Mouse (Mus musculus): ENCODE results near the gene Arl5a.

Gene Arl5a

DNA sequence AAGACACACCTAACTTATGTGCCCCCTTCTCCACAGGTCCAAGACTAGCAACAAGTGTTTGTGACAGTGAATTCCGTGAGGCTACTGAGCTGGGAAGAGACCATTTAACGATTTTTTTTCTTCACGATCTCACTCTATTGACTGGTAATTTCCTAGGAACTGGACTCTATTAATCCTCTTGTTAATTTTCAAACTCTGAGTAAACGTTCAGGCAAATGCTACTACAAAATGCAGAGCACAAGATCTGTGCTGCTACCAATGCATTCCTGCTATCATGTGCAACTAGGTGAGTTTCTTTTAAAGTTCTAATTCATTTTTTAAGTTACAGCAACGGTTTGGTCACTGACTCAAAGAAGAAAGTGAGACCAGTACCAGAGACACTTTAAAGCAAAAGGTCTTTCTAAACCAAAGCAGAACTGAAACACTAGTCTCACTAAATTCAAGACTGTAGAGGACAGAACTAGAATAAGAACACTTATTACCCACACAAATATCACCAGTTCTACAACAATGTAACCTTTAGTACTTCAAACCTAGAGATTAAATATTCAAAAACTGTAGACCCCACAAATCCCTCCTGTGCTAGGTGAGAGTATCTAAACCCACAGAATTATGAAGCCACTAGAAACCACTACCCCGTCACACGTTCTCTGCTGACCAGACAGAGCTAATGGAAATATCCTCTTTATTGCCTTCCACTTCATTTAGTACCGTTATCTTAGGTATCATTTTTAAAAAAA is 1.7 kb downstream of the Arl5a start:
- no peak for DNase-seq

GRCm38 (mm10) chr2:52421197-52421596 is 3.5 kb downstream of the Arl5a start:
- no peak for DNase-seq

- no peak for DNase-seq
These were observed 4.5 kb downstream of the Arl5a start for GRCm38 (mm10) chr2:52420001-52420710.

GRCm38 (mm10) chr2:52419295-52419694 is 5.4 kb downstream of the Arl5a start:
- no peak for DNase-seq

- DNase-seq = no peak
These were observed 12.1 kb downstream of the Arl5a start for GRCm38 (mm10) chr2:52412524-52413037.

DNA sequence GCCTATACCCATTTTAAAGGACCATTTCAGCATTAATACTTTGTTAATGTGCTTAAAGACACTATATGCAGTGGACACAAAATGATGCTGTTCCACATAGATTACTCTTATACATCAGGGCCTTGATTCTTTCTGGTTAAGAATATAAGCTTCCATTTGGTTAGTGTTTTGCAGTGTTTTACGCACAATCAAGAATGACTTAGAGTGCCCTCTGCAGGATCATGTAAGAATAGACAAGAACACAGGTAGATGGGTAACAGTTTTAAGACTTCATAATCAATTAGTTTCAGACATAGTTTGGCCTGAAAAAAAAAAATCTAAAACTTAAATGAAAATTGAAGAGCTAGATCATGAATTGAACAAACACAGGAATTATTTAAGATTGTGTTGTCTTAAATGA is 18.2 kb downstream of the Arl5a start:
- DNase-seq = no peak

DNA sequence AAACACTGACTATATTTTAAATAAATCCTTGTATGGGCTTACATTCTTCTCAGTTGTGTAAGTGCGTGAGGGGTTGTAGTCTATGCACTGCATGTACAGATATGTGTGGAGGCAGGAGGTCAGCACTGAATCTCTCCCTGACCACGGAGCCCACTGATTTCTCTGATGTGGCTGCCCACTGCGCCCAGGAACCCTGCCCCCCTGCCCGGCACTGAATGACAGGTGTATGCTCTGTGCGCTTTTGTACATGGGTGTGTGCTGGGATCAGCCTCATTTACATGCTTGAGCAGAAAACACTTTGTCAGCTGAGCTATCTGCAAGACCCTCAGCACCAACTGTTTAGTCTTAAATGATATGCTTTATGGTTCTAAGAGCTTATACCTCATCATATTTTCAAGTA is 19.5 kb downstream of the Arl5a start:
- DNase-seq = no peak

GRCm38 (mm10) chr2:52394529-52394928 is 30.2 kb downstream of the Arl5a start:
- no peak for DNase-seq

GRCm38 (mm10) chr2:52390415-52390975 is 34.2 kb downstream of the Arl5a start:
- no peak for DNase-seq

DNA sequence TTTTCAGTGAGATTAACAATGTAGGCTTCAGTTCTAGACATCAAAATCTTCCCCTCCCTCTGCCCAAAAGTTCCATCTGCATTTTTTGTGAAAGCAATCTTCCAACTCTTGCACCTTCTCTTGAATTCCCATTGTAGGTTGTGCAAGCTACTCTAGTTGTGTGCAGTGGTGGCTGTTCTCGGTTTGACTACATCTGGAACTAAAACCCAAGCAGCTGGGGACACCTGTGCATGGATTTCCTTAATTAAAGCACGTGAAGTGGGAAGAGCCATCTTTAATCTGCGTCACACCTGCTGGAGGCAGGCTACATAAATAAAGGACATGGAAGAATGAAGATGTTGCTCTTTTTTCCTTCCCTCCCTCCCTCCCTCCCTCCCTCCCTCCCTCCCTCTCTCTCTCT is 34.7 kb downstream of the Arl5a start:
- no peak for DNase-seq

GRCm38 (mm10) chr2:52386451-52386850 is 38.2 kb downstream of the Arl5a start:
- DNase-seq = no peak

- no peak for DNase-seq
These were observed 38.7 kb downstream of the Arl5a start for GRCm38 (mm10) chr2:52386037-52386436.

GRCm38 (mm10) chr2:52378848-52379261 is 45.8 kb downstream of the Arl5a start:
- DNase-seq = no peak

DNA sequence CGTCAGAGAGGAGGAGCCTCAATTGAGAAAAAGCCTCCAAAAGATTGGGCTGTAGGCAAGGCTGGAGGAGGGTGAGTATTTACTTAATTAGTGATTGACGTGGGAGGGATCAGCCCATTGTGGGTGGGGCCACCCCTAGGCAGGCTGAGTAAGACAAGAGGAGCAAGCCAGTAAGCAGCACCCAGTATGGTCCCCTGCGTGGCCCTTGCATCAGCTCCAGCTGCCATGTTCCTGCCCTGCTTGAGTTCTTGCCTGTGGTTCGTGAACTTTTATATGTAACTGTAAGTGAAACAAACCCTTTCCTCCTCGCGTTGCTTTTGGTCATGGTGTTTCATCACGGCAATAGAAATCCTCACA is 46.3 kb downstream of the Arl5a start, which contains the start of gene Neb:
Neb (minus strand) TSS at position 27 of the 357 bp plus-strand sequence.
- no peak for DNase-seq

- no peak for DNase-seq
These were observed 46.8 kb downstream of the Arl5a start for GRCm38 (mm10) chr2:52377706-52378447.

DNA sequence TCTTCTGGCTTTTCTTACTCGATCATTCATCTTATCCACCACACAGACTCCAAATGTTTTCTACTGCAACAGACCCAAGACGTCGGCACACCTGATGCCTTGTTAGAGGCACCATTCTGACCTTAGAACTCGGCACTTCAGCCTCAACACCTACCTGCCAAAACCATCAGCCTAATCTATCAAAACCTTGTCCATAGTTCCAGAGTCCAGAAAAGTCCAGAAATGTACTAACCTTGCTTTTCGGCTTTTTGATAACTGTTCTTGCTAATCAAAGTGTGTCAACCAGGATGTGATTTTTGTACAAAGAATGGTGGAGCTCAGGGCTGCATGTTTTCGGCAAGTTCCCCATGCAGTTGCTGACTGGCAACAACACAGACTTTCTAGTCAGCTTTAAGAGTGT is 50.0 kb downstream of the Arl5a start:
- no peak for DNase-seq

DNA sequence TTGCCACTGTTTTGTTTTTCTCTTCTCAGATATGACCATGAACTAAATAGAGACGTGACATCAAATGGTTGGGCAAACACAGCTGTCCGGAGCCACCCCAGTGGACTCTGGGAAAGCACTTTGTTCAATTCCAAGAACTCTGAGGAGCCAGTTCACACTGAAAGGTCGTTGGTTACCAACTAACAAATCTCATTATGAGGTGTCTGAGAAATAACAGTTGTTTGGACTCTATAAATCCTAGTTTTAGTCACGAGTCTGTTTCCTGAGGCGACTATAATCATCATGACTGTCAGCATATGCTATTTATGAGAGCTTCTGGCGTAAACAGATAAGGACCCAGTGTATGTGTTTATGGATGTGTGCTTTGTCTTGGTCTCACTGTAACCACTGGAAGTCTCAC is 52.2 kb downstream of the Arl5a start:
- DNase-seq = no peak

DNA sequence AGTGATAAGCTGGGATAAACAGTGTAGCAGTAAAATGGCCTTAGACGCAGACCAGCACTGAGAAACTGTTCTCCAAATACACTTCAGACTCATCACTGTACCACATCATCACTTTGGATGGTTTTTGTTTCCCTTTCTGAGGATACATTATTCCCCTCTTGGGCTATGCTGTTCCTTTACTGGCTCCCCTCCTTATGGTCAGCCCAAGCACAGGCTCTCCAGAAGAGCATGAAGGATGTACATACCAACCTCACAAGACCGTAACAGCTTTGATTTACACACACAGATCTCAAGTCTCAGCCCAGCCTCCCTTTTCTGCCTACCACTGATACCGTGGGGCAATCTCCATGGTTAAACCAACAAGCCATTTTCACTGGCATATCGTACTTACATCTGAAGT is 52.6 kb downstream of the Arl5a start:
- DNase-seq = no peak

DNA sequence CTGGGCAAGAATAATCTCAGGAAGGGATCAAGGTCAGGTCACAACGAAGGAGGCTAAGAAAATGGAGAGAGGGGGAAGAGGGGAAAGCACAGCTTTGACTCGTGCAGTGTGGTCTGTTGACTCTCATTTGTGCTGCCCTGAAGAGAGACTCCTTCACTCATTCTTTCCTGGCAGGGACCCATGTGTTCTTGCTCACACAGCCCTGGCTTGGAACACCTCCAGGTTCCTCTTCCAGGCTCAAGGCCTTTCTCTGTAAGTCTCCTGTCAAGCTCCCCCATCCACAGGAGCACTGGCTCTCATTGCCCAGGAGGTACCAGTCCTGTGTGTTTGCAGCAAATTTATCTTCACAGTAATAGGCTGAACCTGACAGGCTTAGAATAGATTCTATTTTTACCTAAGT is 53.6 kb downstream of the Arl5a start:
- peak; percentile 63 to 65 for DNase-seq

GRCm38 (mm10) chr2:52369622-52370021 is 55.1 kb downstream of the Arl5a start:
- DNase-seq = no peak

- no peak for DNase-seq
These were observed 57.0 kb downstream of the Arl5a start for GRCm38 (mm10) chr2:52367665-52368064.

GRCm38 (mm10) chr2:52367248-52367647 is 57.5 kb downstream of the Arl5a start:
- DNase-seq = no peak

- DNase-seq = no peak
These were observed 63.6 kb downstream of the Arl5a start for GRCm38 (mm10) chr2:52361086-52361485.
